Mouse (Mus musculus) MEL (cell line): ENCODE results near the gene Smpd3.

Experiments used
- CTCF ChIP-seq, 3 experiments: IDR thresholded peaks in 2 of 3; conservative IDR thresholded peaks in 1 of 3; 2 replicates each; pipeline ENCODE4 v1.5.1; 2011 to 2012; ENCODE audit warnings: low read length in 3 of 3, low read depth in 2 of 3, mild to moderate bottlenecking in 2 of 3, improper control_type of control experiment in 1 of 3, inconsistent platforms in 1 of 3, mixed read lengths in 1 of 3, moderate library complexity in 1 of 3; ENCODE audit not compliant: control insufficient read depth in 1 of 3, insufficient read depth in 1 of 3, poor library complexity in 1 of 3, severe bottlenecking in 1 of 3
- GATA1 ChIP-seq: IDR thresholded peaks from 2 replicates; pipeline ENCODE4 v1.6.1; 2011; ENCODE audit warnings: low read depth, low read length, improper control_type of control experiment
- MAFK ChIP-seq: IDR thresholded peaks from 2 replicates; pipeline ENCODE4 v1.6.1; 2011; ENCODE audit warnings: low read depth, mild to moderate bottlenecking, low read length, improper control_type of control experiment, borderline replicate concordance
- POLR2A ChIP-seq, 2 experiments: IDR thresholded peaks; 2 replicates each; pipeline ENCODE4 v1.6.1; 2011 to 2012; ENCODE audit warnings: low read length in 2 of 2, mild to moderate bottlenecking in 2 of 2, control low read depth in 1 of 2, improper control_type of control experiment in 1 of 2, low read depth in 1 of 2, moderate library complexity in 1 of 2; ENCODE audit not compliant: control insufficient read depth in 1 of 2, insufficient read depth in 1 of 2, poor library complexity in 1 of 2
- POLR2AphosphoS2 ChIP-seq: IDR thresholded peaks from 2 replicates; pipeline ENCODE4 v1.6.1; 2011; ENCODE audit warnings: low read length, improper control_type of control experiment
- RAD21 ChIP-seq: IDR thresholded peaks from 2 replicates; pipeline ENCODE4 v1.6.1; 2011; ENCODE audit warnings: mild to moderate bottlenecking, low read depth, low read length, improper control_type of control experiment
- UBTF ChIP-seq: IDR thresholded peaks from 2 replicates; pipeline ENCODE4 v1.6.1; 2012; ENCODE audit warnings: low read depth, mild to moderate bottlenecking, inconsistent platforms, low read length, improper control_type of control experiment, moderate library complexity, borderline replicate concordance; ENCODE audit not compliant: insufficient read depth
- ZC3H11A ChIP-seq: IDR thresholded peaks from 2 replicates; pipeline ENCODE4 v1.6.1; 2012; ENCODE audit warnings: low read depth, mild to moderate bottlenecking, inconsistent platforms, low read length, improper control_type of control experiment

DNA sequence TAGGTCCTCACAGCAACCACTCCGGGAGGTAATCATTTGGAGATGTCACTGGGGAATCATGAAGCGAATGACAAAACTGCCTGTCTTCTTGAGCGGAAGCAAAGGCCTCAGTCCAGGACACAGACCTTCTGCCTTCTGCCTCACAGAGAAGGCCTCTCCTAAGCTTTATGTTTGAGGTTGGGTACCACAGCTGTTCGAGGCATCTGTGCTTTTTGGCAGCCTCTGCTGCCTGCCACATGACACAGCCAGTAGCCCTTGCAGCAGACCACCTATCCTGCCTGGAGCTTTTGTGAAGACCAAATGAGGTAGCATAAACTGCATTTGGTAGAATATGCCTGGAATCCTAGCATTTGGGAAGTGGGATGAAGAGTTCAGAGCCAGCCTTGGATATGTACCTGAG is 11.2 kb downstream of the Smpd3 start:
- TF ChIP-seq GATA1 = no peak
- TF ChIP-seq ZC3H11A = no peak
- TF ChIP-seq POLR2A (IDR thresholded peaks at IDR 0.05; ENCODE audit: control insufficient read depth in 1 of 2, insufficient read depth in 1 of 2, low read depth in 1 of 2, low read length in 2 of 2, poor library complexity in 1 of 2) = no peak
- no peak for TF ChIP-seq CTCF (IDR thresholded peaks at IDR 0.05 in 2 of 3, conservative IDR thresholded peaks at IDR 0.05 in 1 of 3; ENCODE audit: control insufficient read depth in 1 of 3, insufficient read depth in 1 of 3, low read depth in 2 of 3, low read length in 3 of 3, poor library complexity in 1 of 3, severe bottlenecking in 1 of 3)
- no peak for TF ChIP-seq POLR2AphosphoS2
- TF ChIP-seq UBTF = no peak
- TF ChIP-seq RAD21 = no peak
- TF ChIP-seq MAFK = no peak
